Mouse (Mus musculus) left cerebral cortex, postnatal 25 days (tissue): ENCODE measurements at regions not wholly inside any gene's neighbourhood (a gene's known extent, or its start where the extent isn't known, plus 50 kb on each side); places are given as distances from the start of the nearest gene placed in this dataset.

Experiments
- DNase-seq, 2 experiments: peaks; one replicate each; pipeline ENCODE4 v3.0.0; 2022; ENCODE audit warnings: low spot score in 2 of 2, mixed read lengths in 1 of 2
- intact Hi-C: fragments of 180-260 bp; cut with DNase I; formaldehyde crosslinking; loops from one replicate; pipeline ENCODE4 v1.15.1; 2025

GRCm38 (mm10) chr2:45787732-45788390 lies 670.7 kb upstream of the Zeb2 start:
- intact Hi-C loops = no loop called here
- no peak for DNase-seq

- DNase-seq = no peak
- intact Hi-C loops = no loop called here
Measured at GRCm38 (mm10) chr2:45786787-45787186, 669.6 kb upstream of the Zeb2 start.

DNA sequence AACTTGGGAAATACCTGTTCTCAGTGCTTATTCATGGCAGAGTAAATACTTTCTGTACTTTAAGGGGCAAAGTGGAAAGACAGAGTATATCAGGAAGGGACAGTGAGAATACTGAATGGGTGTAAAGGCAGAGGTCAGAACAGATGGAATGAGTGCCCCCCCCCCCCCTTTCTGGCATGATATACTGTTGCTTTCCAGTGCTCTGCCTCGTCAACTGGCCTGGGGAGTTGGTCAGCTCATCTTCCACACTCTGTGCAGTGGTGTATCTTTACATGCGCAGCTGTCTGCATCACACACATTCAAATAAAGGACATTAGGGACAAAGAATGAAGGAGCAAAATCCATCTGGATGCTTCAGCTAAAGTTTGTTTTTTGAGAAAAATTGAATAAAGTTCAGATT lies 668.5 kb upstream of the Zeb2 start:
- intact Hi-C loops = no loop called here
- no peak for DNase-seq

- intact Hi-C loops = no loop called here
Measured at GRCm38 (mm10) chr2:45783634-45784412, 666.6 kb upstream of the Zeb2 start.

GRCm38 (mm10) chr2:45777466-45777865 lies 660.3 kb upstream of the Zeb2 start:
- DNase-seq = no peak
- intact Hi-C loops = no loop called here

More at GRCm38 (mm10) chr2:45783634-45784412, 666.6 kb upstream of the Zeb2 start:
- no peak for DNase-seq

GRCm38 (mm10) chr2:45776485-45777135 lies 659.4 kb upstream of the Zeb2 start:
- DNase-seq = no peak
- intact Hi-C loops = no loop called here

DNA sequence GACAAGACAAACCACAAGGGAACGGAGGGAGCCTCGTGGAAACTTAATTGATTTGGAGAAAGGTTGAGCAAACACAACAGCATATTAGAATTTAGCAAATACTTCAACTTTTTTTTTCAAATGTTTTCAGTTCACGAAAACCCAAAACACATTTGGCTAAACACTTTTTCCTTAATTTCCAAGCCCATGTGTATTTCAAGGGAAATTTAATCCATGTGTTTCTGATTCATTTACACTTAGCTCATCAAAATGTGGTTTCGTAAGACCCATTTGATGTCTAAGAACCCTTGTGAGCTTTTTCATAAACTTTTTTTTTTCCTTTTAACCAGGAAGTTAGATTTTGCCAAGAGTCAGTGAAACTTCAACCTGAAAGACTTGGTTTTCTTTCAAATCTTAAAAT lies 658.5 kb upstream of the Zeb2 start:
- no peak for DNase-seq
- intact Hi-C loops = no loop called here

GRCm38 (mm10) chr2:45774416-45774815 lies 657.2 kb upstream of the Zeb2 start:
- intact Hi-C loops = no loop called here
- DNase-seq = no peak

DNA sequence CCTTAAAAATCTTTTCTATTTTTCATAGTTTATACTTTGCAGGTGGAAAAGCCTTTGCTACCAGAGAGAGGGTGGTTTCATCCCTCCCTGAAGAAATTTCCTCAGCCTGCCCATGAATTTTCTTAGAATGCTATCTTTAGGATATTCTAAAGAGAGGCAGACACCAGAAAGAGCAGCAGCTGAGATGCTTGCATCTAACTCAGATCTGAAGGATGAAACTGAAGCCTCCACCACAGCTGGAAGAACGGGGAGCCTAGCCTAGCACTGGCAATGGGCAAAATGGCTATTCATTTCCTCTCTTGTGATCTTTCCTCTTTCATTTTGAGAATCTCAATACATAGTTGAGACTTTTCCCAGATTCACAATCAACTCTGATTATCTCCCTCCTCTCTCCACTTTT lies 640.0 kb upstream of the Zeb2 start:
- peak; percentile 24 to 82 for DNase-seq
- intact Hi-C loops = loop anchor here (2.0 to 5.0 kb wide), 6 partner anchors 135 to 660 kb away; partner anchors contain the start of gene Zeb2

- intact Hi-C loops = loop anchor here (2.0 to 5.0 kb wide), 6 partner anchors 134 to 661 kb away; partner anchors contain the start of gene Zeb2
- DNase-seq = peak in 1 of 2 experiments; percentile 55
Measured at GRCm38 (mm10) chr2:45756395-45756794, 639.2 kb upstream of the Zeb2 start.

DNA sequence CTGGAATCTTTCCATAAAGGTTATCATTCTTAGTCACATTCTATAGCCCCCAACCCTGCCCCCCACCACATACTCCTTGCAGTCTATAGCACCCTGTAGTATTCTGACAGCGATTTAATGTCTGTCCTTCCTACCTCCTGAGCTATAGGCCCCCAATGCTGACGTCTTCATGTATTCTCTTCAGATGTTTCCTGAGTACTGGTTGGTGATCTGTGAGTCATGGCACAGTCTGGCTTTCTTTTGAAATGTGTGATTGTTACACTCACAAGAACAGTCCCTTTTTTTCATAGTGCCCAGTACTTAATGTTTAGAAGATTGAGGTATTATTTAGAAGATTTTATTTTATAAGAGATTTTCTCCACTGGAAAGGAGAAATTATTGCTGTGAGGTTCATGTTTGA lies 634.6 kb upstream of the Zeb2 start:
- intact Hi-C loops = no loop called here
- no peak for DNase-seq

DNA sequence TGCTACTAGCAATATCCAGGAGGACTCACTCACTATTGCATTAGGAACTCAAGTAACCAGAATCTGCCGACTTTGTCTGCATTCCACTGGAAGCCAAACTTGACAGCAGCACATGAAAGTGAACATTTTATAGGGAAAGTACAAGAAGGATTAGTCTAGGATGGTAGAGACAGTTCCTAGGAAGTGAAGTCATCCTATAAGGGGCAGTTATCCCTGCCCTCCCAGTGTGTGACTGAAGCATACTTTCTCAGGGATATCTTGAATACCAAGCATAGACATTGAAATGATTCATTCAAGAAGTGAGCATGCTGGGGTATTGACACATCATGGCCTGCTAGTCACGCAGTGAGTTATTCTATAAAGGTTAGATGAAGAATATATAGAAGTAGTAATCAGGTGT lies 632.2 kb upstream of the Zeb2 start:
- DNase-seq = no peak
- intact Hi-C loops = no loop called here

DNA sequence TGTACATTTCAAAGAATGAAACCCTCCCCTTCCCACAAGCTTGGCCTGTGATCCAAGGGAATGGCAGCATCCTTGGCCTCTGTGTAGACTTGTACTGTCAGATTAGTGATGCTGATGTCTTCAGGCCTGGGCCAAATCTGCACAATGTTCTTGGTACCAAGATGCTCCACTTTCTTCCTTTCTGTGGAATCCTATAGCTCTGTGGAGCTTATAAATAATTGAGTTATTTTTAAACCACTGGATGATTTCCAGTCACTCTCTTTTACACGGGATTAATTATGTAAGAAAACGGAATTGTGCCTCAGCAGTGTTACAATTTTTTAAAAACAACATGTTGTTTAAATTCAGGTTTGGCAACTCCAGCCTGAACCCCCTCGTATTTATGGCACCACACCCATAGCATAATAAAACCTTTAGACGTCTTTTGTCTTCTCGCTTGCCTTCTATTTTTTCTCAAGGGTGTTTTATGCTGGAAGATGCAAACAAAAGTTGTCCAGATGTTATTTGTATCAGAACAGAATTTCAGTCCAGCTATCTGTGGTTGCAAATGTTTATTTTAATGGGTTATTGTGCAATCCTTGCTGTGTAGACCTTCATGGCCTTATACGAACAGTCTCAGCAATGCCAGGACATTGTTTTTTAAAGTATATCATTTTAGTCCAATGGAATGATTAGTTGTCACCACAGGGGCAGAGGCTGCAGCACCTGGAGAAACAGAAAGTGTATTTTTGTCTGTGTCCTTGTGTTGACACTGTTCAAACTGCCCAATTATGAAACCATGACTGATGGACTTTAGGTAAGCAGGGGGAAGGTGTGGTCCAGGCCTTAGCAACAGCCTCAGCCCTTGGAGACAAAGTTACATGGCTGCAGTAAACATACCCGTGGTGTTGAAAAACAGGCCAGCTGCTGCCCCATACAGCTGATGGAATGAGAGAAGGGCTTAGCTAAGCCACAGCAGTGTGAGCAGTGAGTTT lies 630.4 kb upstream of the Zeb2 start:
- intact Hi-C loops = no loop called here
- no peak for DNase-seq

DNA sequence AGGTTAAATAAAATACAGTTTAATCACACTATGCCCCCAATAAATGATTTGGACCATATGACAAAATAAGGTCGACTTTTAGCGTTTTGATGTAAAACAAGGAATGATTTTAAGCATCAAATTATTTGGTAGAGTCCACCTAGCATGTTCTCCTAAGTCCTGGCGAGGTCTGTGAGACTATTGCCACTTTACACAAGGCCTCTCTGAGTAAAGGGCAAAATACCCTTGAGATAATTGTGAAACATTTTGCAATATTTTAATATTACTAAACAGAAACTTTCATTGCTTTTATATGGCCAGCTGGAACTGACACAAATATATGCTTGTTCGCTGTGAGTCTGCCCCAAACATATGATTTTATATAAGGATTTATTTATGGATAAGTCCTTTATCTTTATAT lies 629.4 kb upstream of the Zeb2 start:
- no peak for DNase-seq
- intact Hi-C loops = no loop called here

- DNase-seq = no peak
- intact Hi-C loops = no loop called here
Measured at GRCm38 (mm10) chr2:45736278-45736677, 619.1 kb upstream of the Zeb2 start.

DNA sequence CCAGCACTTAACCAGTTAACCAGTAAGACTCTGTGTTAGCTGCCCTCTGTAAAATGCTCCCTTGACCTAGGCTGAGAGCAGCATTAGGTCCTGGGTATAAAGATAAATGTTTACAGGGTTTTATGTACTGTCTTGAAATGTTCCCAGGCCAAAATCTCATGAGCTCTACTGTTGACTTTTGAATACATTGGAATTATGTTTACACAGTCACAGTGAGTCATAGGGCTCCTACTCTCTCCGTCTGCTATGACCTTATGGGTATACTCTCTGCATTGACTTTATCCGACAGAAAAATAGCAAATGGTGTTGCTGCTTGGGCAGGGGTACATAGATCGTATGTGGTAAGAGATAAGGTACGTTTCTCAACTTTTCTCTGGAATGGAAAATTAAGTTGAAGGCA lies 596.8 kb upstream of the Zeb2 start:
- intact Hi-C loops = no loop called here
- DNase-seq = no peak

GRCm38 (mm10) chr2:45707026-45707425 lies 589.8 kb upstream of the Zeb2 start:
- intact Hi-C loops = no loop called here
- DNase-seq = no peak

- intact Hi-C loops = no loop called here
- DNase-seq = peak in 1 of 2 experiments; percentile 18
Measured at GRCm38 (mm10) chr2:45702511-45702910, 585.3 kb upstream of the Zeb2 start.

- no peak for DNase-seq
- intact Hi-C loops = no loop called here
Measured at GRCm38 (mm10) chr2:45700578-45700977, 583.4 kb upstream of the Zeb2 start.
